Mouse (Mus musculus): Measurements from ENCODE around the gene A1cf. TPM values are rescaled to one million over a fixed set of nuclear protein-coding genes. Genes with fewer than 3 reads are reported as not detected.

Gene A1cf
- polyA plus RNA-seq, 1 experiment from 2014 or later = not detected

DNA sequence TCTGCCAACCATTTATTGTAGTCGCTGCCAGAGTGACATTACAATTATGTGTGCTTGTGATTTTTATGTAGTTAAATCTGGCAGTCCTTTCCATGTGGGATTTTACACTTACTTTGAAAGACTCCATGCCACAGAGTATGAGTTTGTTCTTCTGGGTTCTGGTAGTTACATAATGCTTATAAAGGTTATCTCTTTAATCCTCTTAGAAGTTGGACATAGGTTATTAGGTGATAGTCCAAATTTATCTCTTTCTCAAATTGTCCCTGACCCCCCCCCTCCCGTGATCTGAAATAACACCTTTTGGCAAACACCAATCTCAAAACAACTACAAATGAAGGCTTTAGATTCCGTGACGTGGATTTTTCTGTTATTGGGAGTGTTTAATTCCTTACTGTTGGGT, 16.0 kb downstream of the A1cf start:
- no peak overlapping the region for H3K4me3 ChIP-seq (ENCODE audit: low read length)
- WGBS = 60% methylated on average over 4 of the region's 4 CpGs
- H3K4me1 ChIP-seq (replicated peaks; ENCODE audit: control insufficient read depth, insufficient read depth, low read length) = no peaks in the 10 kb centered on the region
- no peak overlapping the region for H3K9ac ChIP-seq (ENCODE audit: low read length)
- no peak for ATAC-seq (ENCODE audit: low read depth)
- no peaks in the 10 kb centered on the region for H3K36me3 ChIP-seq (ENCODE audit: control insufficient read depth, insufficient read depth, low read length)
- H3K27me3 ChIP-seq (ENCODE audit: control insufficient read depth, insufficient read depth, low read depth, low read length) = no peaks in the 10 kb centered on the region
- H3K4me2 ChIP-seq (ENCODE audit: low read depth, low read length) = no peak overlapping the region
- H3K9me3 ChIP-seq (ENCODE audit: control insufficient read depth, low read length) = no peaks in the 10 kb centered on the region
- no peak overlapping the region for H3K27ac ChIP-seq (ENCODE audit: low read length)

DNA sequence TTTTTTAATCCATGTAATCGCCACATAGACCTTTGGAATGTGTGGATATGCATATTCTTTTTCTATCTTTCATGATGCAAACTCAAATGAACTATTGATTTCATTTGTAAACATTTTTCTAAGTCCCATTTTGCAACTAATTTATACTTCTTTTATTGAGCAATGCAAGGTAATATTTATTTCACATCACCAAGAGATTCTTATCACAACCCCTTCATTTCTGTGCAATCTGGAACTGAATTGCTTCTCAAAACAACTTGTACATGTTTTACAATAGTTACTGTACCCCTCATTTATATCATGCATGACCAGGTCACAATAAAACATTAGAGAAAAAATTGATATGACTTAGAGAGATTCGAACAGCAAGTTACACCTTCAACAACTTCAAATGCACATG, 18.7 kb downstream of the A1cf start:
- Histone ChIP-seq H3K9ac (ENCODE audit: low read length) (no peak overlapping the region), H3K4me2 (ENCODE audit: low read depth, low read length) (no peak overlapping the region), H3K27ac (ENCODE audit: low read length) (no peak overlapping the region), H3K4me3 (ENCODE audit: low read length) (no peak overlapping the region), H3K4me1 (replicated peaks; ENCODE audit: control insufficient read depth, insufficient read depth, low read length) (no peaks in the 10 kb centered on the region), H3K36me3 (ENCODE audit: control insufficient read depth, insufficient read depth, low read length) (no peaks in the 10 kb centered on the region), H3K9me3 (ENCODE audit: control insufficient read depth, low read length) (no peaks in the 10 kb centered on the region), H3K27me3 (ENCODE audit: control insufficient read depth, insufficient read depth, low read depth, low read length) (no peaks in the 10 kb centered on the region)
- no peak for ATAC-seq (ENCODE audit: low read depth)
- WGBS = 89% methylated on average over 2 of the region's 2 CpGs

- no peaks in the 10 kb centered on the region for H3K36me3 ChIP-seq (ENCODE audit: control insufficient read depth, insufficient read depth, low read length)
- no peak overlapping the region for H3K9ac ChIP-seq (ENCODE audit: low read length)
- H3K4me1 ChIP-seq (replicated peaks; ENCODE audit: control insufficient read depth, insufficient read depth, low read length) = no peaks in the 10 kb centered on the region
- 36% methylated on average over 4 of the region's 4 CpGs for WGBS
- no peaks in the 10 kb centered on the region for H3K27me3 ChIP-seq (ENCODE audit: control insufficient read depth, insufficient read depth, low read depth, low read length)
- ATAC-seq (ENCODE audit: low read depth) = no peak
- H3K4me3 ChIP-seq (ENCODE audit: low read length) = no peak overlapping the region
- H3K27ac ChIP-seq (ENCODE audit: low read length) = no peak overlapping the region
- no peaks in the 10 kb centered on the region for H3K9me3 ChIP-seq (ENCODE audit: control insufficient read depth, low read length)
- H3K4me2 ChIP-seq (ENCODE audit: low read depth, low read length) = no peak overlapping the region
Measured at GRCm38 (mm10) chr19:31889988-31890387, 21.4 kb downstream of the A1cf start.

DNA sequence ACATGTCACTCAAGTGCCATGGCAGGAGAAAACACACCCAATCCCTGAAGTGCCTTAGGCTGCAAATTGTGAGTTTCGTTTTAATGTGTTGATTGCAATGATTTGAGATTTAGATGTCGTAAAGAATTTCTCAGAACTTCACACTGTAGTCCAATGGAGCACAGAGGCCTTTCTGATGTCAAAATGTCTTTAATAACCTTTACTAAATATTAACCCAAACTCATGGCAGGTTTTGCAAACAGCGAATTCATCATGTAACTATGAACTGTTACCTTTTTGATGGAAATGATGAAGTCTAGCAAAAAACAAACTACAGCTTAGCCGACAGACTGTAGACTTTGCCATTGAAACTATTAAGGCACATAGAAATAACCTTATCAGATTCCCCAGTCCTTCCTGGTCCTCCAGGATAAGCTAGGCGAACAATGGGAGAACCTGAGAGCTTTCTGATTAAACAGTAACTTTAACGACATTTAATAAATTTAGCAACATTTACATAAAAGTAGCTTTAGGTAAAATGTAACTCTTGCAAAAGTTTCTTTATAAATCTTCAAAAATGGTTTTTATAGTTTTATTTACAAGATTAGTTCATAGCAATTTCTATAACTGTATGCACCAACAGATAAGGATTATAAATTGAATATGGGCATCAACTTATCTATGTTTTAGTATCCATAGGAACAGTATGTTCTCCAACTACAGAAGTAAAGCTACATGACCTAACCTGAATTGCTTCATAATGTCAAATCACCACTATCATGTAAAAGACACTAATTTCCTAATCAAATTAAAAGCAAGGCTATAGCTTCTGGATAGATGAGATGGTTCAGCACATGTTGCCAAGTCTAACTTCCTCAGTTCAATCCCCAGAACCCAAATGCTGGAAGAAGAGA, 22.7 kb downstream of the A1cf start:
- 65% methylated on average over 6 of the region's 6 CpGs for WGBS
- no peaks in the 10 kb centered on the region for H3K4me1 ChIP-seq (replicated peaks; ENCODE audit: control insufficient read depth, insufficient read depth, low read length)
- no peak overlapping the region for H3K4me3 ChIP-seq (ENCODE audit: low read length)
- no peak overlapping the region for H3K9ac ChIP-seq (ENCODE audit: low read length)
- H3K27ac ChIP-seq (ENCODE audit: low read length) = no peak overlapping the region
- H3K27me3 ChIP-seq (ENCODE audit: control insufficient read depth, insufficient read depth, low read depth, low read length) = no peaks in the 10 kb centered on the region
- no peak overlapping the region for H3K4me2 ChIP-seq (ENCODE audit: low read depth, low read length)
- no peaks in the 10 kb centered on the region for H3K9me3 ChIP-seq (ENCODE audit: control insufficient read depth, low read length)
- H3K36me3 ChIP-seq (ENCODE audit: control insufficient read depth, insufficient read depth, low read length) = no peaks in the 10 kb centered on the region
- ATAC-seq (ENCODE audit: low read depth) = no peak

DNA sequence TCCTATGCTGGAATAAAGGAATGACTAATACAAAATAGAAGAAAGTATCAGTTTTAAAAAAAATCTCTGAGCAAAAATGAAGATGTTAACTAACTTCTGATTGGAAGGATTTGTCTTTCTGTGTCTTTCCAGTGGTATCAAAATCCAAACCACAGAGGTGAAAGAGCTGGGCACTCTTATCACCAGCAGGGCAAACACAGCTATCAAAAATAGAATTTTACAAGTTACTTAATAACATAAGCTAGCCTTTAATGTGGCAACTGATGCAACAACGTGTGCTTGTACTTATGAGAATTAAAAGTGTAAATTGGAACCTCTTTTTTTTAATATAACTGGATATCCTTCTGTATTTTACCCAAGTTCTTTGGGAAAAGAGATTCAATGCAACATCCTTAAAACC, 27.4 kb downstream of the A1cf start:
- Histone ChIP-seq H3K4me2 (ENCODE audit: low read depth, low read length) (no peak overlapping the region), H3K9ac (ENCODE audit: low read length) (no peak overlapping the region)
- 51% methylated on average over 1 of the region's 1 CpGs for WGBS

GRCm38 (mm10) chr19:31896711-31897110, 28.1 kb downstream of the A1cf start:
- Histone ChIP-seq H3K27me3 (ENCODE audit: control insufficient read depth, insufficient read depth, low read depth, low read length) (no peaks in the 10 kb centered on the region), H3K9ac (ENCODE audit: low read length) (no peak overlapping the region), H3K4me2 (ENCODE audit: low read depth, low read length) (no peak overlapping the region), H3K36me3 (ENCODE audit: control insufficient read depth, insufficient read depth, low read length) (no peaks in the 10 kb centered on the region), H3K27ac (ENCODE audit: low read length) (no peak overlapping the region), H3K4me1 (replicated peaks; ENCODE audit: control insufficient read depth, insufficient read depth, low read length) (no peaks in the 10 kb centered on the region), H3K4me3 (ENCODE audit: low read length) (no peak overlapping the region), H3K9me3 (ENCODE audit: control insufficient read depth, low read length) (no peaks in the 10 kb centered on the region)
- 86% methylated on average over 1 of the region's 1 CpGs for WGBS
- no peak for ATAC-seq (ENCODE audit: low read depth)

More for the DNA sequence above, 27.4 kb downstream of the A1cf start:
- H3K4me1 ChIP-seq (replicated peaks; ENCODE audit: control insufficient read depth, insufficient read depth, low read length) = no peaks in the 10 kb centered on the region
- no peaks in the 10 kb centered on the region for H3K36me3 ChIP-seq (ENCODE audit: control insufficient read depth, insufficient read depth, low read length)
- no peaks in the 10 kb centered on the region for H3K27me3 ChIP-seq (ENCODE audit: control insufficient read depth, insufficient read depth, low read depth, low read length)
- H3K27ac ChIP-seq (ENCODE audit: low read length) = no peak overlapping the region
- ATAC-seq (ENCODE audit: low read depth) = no peak
- no peaks in the 10 kb centered on the region for H3K9me3 ChIP-seq (ENCODE audit: control insufficient read depth, low read length)
- H3K4me3 ChIP-seq (ENCODE audit: low read length) = no peak overlapping the region

DNA sequence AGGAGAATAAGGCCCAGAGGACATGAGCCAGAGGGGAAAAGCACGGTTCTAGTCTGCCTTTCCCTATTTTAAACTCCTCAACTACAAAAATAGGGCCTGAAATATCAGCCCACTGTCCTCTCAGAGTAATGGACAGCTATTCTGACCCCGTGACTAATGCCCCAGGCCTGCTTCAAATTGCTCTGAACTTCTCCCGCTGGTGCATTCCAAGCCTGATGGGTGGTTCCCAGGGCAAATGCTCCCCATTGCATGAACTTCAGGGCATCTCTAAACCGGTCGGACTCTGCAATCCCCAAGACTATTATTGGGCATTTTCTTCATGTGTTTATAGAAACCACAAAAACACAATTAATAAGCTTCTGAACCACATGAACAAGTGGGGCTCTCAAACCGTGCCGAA, 37.1 kb downstream of the A1cf start:
- H3K36me3 ChIP-seq (ENCODE audit: control insufficient read depth, insufficient read depth, low read length) = no peaks in the 10 kb centered on the region
- 77% methylated on average over 7 of the region's 7 CpGs for WGBS
- H3K27me3 ChIP-seq (ENCODE audit: control insufficient read depth, insufficient read depth, low read depth, low read length) = no peaks in the 10 kb centered on the region
- H3K4me2 ChIP-seq (ENCODE audit: low read depth, low read length) = no peak overlapping the region
- no peak for ATAC-seq (ENCODE audit: low read depth)
- no peak overlapping the region for H3K4me3 ChIP-seq (ENCODE audit: low read length)
- H3K4me1 ChIP-seq (replicated peaks; ENCODE audit: control insufficient read depth, insufficient read depth, low read length) = 0 out of 2 replicates have a peak, but pooled peaks cover 4% of the 10 kb centered on the region
- H3K9me3 ChIP-seq (ENCODE audit: control insufficient read depth, low read length) = no peaks in the 10 kb centered on the region
- no peak overlapping the region for H3K27ac ChIP-seq (ENCODE audit: low read length)
- no peak overlapping the region for H3K9ac ChIP-seq (ENCODE audit: low read length)

- no peak for ATAC-seq (ENCODE audit: low read depth)
- no peaks in the 10 kb centered on the region for H3K27me3 ChIP-seq (ENCODE audit: control insufficient read depth, insufficient read depth, low read depth, low read length)
- 38% methylated on average over 6 of the region's 6 CpGs for WGBS
- no peak overlapping the region for H3K27ac ChIP-seq (ENCODE audit: low read length)
- no peak overlapping the region for H3K4me3 ChIP-seq (ENCODE audit: low read length)
- H3K9ac ChIP-seq (ENCODE audit: low read length) = no peak overlapping the region
- no peaks in the 10 kb centered on the region for H3K36me3 ChIP-seq (ENCODE audit: control insufficient read depth, insufficient read depth, low read length)
- no peaks in the 10 kb centered on the region for H3K9me3 ChIP-seq (ENCODE audit: control insufficient read depth, low read length)
- H3K4me2 ChIP-seq (ENCODE audit: low read depth, low read length) = no peak overlapping the region
- H3K4me1 ChIP-seq (replicated peaks; ENCODE audit: control insufficient read depth, insufficient read depth, low read length) = 0 out of 2 replicates have a peak, but pooled peaks cover 4% of the 10 kb centered on the region
Measured at GRCm38 (mm10) chr19:31910423-31910822, 41.9 kb downstream of the A1cf start.

DNA sequence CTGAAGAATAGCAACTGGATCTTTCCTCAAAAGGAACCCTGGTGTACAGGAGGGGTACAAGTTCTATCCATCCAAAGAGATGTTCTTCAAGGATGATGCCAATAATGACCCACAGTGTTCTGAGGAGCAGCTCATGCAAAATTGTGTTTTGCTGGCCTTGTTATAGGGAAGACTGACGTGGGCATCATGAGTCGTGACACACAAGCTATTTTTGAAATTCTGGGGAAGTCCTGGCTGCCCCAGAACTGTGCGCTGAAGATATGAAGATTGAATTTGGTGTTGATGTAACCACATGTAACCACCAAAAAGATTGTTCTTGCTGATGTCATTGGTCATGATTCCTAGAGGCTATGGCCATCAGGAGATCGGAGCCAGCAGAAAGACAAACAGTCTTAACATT, 45.4 kb downstream of the A1cf start:
- Histone ChIP-seq H3K4me1 (replicated peaks; ENCODE audit: control insufficient read depth, insufficient read depth, low read length) (0 out of 2 replicates have a peak, but pooled peaks cover 4% of the 10 kb centered on the region), H3K4me2 (ENCODE audit: low read depth, low read length) (no peak overlapping the region), H3K36me3 (ENCODE audit: control insufficient read depth, insufficient read depth, low read length) (no peaks in the 10 kb centered on the region), H3K9ac (ENCODE audit: low read length) (no peak overlapping the region), H3K27ac (ENCODE audit: low read length) (no peak overlapping the region), H3K27me3 (ENCODE audit: control insufficient read depth, insufficient read depth, low read depth, low read length) (no peaks in the 10 kb centered on the region), H3K4me3 (ENCODE audit: low read length) (no peak overlapping the region), H3K9me3 (ENCODE audit: control insufficient read depth, low read length) (no peaks in the 10 kb centered on the region)
- ATAC-seq (ENCODE audit: low read depth) = no peak
- WGBS = 86% methylated on average over 4 of the region's 4 CpGs

Data from lung, embryonic 16.5 days (tissue).